Mouse (Mus musculus) embryonic fibroblast, embryonic 13.5 days (primary cell): ENCODE results near the gene Bmi1.

ENCODE experiments used
- CTCF ChIP-seq: IDR thresholded peaks from 2 replicates; pipeline ENCODE4 v1.5.1; 2011; ENCODE audit warnings: mild to moderate bottlenecking, control low read depth, low read length, moderate library complexity, borderline replicate concordance; ENCODE audit not compliant: insufficient read depth
- POLR2A ChIP-seq: IDR thresholded peaks from 2 replicates; pipeline ENCODE4 v1.6.1; 2011; ENCODE audit warnings: low read depth, mild to moderate bottlenecking, control low read depth, low read length, moderate library complexity

DNA sequence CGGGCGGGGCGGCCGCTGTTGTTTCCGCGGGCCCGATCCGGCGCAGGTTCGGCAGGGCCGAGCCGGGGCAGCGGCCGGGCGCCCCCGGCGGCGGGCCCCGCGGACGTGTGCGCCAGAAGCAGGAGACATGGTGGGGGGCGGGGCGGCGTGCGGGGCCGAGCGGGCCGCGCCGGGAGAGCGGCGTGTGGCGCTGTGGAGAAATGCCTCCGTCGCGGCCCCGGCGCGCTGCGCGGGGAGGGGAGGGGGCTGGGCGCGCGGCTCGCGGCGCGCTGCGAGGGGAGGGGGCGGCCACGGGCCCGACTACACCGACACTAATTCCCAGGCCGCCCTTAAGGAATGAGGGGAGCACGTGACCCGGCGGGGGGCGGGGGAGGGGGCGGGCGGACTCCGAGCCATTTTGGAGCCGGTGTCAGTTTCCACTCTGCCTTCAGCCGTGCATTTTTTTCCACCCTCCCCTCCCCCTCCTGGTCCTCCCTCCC lies 322 bp upstream of the Bmi1 start:
- no peak for TF ChIP-seq CTCF
- TF ChIP-seq POLR2A: no peak
